Mouse (Mus musculus) MEL-GATA-1-ER (cell line): ENCODE results near the gene Cwc25.
"Not testable (repeated sequence)": the region's sequence is repeated elsewhere in the genome, so short reads cannot be mapped to it uniquely, and the experiment has no call there.

Source experiments
- DNase-seq: peaks from one replicate; pipeline ENCODE4 v3.0.0-alpha.2; 2012; ENCODE audit warnings: low read depth; ENCODE audit errors: extremely low read depth

Gene Cwc25

DNA sequence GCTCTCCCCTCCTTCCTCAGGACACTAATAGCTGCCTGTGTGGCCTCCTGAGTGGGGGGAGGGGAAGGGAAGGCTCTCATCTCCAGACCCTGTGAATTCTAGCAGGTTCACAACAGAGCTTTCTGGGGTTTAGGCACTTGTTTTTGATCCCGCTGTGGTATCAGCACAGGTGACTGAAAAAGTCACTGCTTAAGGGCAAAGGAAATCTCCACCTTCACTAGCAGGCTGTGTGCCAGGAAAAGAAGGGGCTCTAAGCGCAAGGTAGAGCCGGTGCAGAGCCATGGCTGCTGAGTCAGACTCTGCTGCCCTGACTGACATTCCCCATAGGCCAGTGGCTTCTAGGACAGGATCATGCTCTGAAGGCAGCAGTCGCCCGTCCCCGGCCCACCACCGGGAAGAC, 37.6 kb downstream of the Cwc25 start:
- no peak for DNase-seq

- DNase-seq, result no peak
Measured at GRCm38 (mm10) chr11:97728311-97728710, 38.0 kb downstream of the Cwc25 start.

DNA sequence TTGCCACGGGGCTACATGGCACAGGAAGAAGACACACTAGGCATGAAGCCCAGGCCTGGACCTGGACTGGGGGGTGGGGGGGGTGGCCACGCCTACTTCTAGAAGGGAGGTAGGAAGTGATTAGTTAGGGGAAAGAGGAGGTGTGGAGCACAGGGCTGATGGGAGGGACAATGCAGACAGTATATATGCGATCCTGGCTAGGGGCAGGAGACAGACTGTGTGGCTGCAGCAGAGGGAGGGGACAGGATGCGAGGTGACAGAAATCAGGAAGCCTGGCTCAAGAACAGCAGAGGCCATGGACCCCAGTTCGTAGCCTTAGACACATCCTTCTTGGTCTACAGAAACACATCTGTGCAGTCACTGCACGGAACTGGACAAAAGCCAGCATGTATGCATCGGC, 42.6 kb downstream of the Cwc25 start:
- no peak for DNase-seq

- DNase-seq, result no peak
Measured at GRCm38 (mm10) chr11:97721338-97721737, 45.0 kb downstream of the Cwc25 start.

DNA sequence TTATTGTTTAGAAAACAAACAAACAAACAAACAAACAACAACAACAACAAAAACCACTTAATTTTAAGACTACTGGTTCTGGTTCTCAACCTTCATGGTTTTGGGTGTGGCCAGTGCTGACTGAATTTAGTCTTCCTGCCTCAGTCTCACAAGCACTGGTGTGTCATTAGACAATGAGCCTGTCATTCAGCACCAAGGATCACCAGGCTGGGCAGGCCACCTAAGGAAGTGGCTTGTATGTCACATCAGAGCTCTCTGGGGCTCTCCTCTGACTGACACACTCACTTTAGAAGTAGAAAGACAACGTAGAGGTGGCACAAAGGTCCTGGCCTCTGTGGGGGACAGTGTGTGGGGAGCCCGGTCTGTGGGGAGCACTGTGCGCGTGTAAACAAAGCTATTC, 47.3 kb downstream of the Cwc25 start:
- no peak for DNase-seq

DNA sequence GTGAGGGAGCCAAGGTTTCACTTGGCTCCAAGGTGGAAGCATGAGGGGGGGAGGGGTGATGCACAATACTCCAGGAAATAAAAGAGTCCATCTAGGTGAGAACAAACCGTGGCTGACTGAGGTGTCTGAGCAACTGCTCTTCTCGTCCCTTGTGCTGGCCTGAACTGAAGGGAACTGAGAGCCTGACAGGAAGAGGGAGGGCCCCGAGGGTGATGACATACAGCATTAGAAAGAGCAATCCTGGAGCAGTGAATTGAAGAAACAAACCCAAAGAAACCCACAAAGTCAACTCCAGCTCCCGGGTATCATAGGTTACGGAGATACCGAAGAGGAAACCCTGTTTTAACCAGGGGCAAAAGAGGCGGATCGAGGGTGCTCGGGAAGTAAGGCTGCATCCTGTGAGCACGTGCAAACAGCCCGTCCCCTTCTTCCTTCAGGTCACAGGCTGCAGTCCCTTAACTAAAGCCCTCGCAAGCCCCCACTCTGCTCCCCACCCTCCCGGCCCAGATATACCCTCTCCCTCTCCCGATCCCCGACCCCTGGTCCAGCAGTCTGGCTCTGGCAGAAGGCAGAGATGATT, 48.0 kb downstream of the Cwc25 start:
- DNase-seq, result no peak

DNA sequence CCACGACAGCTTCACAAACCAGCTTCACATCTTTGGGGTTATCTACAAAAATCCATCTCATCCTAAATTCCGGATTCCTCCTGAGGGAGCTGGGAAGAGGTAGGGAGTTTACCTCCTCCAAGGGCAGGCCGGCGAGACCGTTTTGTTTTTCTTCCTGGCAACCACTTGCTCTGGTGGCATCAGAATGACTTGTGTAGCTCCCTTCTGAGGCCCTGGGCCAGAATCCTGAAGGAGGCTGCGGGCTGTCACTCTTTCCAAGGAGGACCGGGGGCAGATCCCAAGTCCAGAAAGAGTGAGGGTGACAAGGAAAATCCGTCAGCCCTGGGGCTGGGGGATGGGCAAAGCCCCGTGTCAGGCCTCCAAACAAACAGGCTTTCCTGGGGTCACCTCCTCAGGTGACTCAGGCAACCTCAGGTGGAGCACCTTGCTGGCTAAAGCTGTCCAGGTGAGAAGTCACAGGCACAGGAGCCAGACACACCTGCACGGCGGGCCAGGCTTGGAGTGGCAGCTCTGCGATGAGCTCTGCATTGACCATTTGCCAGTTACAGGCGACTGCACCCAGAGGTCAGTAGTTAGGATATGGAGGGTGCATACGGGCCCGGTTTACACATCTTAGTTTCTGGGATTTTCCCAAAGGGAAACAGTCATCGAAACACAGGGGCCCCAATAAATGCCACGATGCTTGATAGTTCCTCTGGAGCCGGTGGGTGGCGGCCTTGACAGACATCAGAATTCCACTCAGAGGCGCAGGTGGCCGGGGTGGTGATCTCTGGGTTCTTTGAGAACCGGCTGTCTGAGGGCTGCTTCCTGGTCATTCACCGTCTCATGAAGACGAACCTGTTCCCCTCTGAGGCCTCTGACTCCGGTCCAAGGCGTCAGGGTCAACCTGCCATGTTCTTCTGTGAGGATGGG, 48.7 kb downstream of the Cwc25 start:
- no peak for DNase-seq

DNA sequence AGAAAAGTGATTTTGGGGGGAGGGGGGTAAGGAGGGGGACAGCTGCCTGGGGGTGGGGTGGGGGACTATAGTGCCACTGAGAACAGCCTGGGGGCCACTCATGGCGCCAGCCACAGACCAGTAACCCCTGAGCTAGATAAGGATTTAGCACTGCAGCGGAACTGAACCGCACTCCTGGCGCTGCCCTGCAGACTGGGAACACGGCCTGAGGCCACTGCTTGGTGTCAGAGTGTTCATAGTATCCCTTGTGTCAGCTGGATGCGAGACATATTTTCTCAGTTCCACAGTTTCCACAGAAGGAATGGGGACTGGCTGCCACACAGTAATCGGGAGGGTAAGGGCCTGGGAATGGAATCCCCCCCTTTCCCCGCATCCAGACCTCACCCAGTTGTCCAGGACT, 50.3 kb downstream of the Cwc25 start:
- DNase-seq, result no peak

DNA sequence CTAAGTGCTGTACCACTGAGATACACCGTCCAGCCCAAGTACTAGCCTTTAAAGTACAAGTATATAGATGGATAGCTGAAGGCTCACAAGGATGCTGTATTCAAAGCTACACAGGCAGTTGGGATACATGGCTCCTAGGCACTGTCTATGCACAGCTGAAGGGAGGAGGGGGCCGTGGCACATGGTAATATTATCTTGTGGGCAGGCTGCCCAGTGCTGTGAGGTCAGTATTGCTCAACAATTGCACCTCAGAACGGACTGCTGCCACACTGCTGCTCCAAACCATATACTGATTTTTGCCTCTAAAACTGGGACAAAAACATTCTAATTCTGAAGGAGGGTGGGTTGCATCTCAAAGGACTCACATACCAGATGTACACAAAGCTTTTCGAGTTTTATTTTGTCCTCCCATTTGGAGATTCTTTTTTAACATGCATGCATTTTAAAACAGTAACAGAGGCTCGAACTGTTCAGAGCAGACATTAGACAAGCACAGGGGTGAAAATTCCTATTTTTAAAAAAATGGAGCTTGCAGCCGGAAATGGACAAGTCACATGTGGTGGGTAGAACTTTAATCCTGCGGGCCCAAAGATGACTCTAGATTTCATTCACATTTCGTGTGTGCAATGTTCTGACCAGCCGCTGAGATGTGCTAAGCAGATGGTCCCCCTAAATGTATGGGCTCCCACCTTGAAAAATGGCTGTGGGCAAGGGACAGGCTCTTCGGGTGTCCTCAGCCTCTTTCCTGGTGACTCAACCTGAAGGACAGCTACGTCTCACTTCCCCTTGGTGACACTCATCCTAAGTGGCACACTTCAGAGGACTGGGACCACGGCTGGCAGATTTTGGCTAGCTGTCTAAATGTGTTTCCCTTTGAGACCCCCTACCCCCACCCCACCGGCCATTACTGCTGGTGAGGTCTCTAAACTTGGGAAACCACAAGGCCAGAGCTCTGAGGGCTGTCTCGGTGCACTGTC, 51.3 kb downstream of the Cwc25 start:
- DNase-seq, result no peak

DNA sequence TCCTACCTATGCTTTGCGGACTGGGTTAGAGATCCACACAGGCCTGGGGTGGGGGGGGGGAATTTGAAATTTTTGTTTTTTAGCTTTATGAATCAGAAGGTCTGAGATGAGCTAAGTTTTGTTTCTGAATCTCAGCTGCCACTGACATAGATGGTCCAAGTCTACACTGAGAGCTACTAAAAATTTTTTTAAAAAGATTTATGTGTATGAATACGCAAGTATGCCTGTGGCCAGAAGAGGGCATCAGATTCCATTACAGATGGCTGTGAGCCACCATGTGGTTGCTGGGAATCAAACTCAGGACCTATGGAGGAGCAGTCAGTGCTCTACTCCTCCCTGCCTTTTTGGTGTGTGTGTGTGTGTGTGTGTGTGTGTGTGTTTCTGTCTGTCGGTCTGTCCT, 52.0 kb downstream of the Cwc25 start:
- no peak for DNase-seq

GRCm38 (mm10) chr11:97713896-97714295, 52.5 kb downstream of the Cwc25 start:
- no peak for DNase-seq

- no peak for DNase-seq
Measured at GRCm38 (mm10) chr11:97712286-97712685, 54.1 kb downstream of the Cwc25 start.

DNA sequence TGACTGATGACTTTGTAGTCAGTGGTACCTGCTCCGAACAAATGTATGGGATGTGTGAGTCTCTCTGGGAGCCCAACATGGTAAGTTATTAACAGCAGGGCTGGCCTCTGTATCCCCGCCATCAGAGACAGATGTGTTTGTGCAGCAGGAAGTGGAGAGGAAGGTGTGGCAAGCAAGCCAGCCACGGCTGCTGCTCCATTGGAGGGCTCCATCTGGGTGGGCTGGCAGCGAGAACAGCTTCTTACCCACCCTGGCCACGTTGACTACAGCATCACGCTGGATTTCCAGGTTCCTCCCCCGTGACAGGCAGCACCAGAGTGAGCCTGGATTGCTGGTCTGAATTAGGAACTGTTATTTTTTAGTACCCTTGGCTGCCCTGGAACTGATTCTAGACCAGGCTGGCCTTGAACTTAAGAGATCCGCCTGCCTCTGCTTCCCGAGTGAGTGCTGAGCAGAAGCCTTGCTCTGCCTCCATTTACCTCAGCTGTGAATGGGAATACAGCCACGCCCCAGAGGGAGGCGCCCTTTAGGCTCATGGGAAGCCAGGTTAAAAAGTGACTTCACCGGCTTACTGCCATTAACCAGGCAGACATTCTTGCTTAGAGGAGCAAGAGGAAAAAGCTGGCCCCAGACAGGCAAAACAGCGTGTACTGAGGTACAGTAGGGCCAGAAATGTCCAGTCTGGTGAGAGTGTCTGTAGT, 55.0 kb downstream of the Cwc25 start:
- DNase-seq, result no peak

DNA sequence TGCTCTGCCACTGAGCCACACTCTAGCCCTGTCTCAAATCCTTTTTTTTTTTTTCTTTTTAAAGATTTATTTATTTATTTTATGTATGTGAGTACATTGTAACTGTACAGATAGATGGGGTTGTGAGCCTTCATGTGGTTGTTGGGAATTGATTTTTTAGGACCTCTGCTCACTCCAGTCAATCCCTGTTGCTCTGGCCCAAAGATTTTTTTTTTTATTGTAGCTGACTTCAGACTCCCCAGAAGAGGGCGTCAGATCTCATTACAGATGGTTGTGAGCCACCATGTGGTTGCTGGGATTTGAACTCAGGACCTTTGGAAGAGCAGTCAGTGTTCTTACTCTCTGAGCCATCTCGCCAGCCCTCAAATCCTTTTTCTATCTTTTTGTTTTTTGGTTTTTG, 56.3 kb downstream of the Cwc25 start:
- DNase-seq, result not testable (repeated sequence)

DNA sequence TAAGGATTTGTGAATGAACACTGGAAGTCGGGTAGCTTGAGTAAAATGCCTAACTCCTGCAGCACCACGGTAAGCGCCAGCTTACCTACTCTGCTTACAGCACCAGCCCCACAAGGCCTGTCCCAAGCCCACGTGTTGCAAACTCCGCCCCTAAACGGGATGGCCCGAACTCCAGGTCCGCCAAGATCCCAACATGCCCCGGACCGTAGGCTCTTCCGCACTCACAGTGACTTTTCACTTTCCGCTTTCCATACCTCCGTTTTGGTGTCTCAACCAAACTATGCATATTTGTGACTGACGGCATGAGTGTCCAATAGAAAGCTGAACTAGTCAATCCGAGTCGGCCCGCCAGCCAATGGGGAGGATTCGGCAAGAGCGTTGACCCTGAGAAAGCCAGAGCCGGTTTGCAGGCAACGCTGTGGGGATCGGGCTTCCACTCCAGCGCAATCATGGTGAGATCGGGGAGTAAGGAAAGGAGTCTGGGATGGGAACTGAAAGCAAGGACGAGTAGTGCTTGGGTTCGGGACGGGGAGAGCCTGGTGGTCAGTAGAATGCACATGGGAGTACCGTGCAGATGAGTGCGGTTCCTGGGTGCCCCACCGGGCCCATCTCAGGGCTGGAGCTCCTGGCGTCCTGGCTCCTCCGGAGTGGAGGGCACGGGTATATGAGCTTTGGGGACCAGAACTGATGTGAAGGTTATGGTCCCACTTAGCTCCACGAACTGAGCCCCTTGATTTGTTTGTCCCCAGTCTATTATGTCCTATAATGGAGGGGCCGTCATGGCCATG, 63.1 kb downstream of the Cwc25 start, which contains the start of gene Psmb3:
Gene Psmb3, plus strand, starts transcription at position 361 of the 788 bp plus-strand sequence.
- peak; percentile 100 for DNase-seq

GRCm38 (mm10) chr11:97702393-97702745, 64.0 kb downstream of the Cwc25 start:
- DNase-seq, result peak; percentile 54

DNA sequence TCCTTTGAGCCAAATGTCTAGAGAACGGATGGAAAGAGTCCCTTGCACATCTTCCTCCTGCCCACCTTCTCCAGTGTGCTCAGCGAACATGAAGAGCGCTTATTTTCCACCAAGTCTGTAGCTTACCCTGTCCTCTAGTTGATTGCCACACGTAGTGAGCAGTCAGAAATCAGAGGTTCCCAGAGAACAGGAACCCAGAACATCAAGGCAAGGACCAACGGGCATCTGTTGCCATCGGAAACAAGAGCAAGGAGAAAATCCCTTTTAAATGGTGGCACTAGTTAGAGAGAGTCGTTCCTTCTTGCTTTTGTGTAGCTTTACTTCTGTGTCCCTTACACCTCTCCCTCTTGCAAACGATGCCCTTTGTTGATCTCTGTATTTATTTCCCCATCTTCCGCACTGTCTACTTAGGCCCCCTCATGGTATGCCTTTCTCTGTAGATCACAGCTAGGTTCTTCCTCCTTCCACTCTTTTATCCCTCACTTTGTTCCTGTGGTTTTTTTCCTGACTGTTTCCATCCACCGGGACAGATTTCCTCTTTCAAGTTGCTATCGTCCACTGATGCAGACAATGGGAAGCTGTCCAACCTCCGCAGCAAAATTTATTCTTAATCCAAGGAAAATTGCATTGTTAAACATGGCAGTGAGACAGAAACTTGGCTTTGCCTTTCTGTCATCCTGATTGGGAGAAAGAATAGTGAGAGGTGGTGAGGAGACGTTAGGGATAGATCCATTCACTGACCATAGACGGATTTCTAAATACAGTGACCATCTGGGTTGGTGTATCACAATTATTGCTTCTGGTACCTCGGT, 64.6 kb downstream of the Cwc25 start:
- peak; percentile 51 for DNase-seq

- no peak for DNase-seq
Measured at GRCm38 (mm10) chr11:97700746-97701580, 65.4 kb downstream of the Cwc25 start.
